8 mouse cellular contexts compared by ENCODE assay signal in the genomic region with DNA sequence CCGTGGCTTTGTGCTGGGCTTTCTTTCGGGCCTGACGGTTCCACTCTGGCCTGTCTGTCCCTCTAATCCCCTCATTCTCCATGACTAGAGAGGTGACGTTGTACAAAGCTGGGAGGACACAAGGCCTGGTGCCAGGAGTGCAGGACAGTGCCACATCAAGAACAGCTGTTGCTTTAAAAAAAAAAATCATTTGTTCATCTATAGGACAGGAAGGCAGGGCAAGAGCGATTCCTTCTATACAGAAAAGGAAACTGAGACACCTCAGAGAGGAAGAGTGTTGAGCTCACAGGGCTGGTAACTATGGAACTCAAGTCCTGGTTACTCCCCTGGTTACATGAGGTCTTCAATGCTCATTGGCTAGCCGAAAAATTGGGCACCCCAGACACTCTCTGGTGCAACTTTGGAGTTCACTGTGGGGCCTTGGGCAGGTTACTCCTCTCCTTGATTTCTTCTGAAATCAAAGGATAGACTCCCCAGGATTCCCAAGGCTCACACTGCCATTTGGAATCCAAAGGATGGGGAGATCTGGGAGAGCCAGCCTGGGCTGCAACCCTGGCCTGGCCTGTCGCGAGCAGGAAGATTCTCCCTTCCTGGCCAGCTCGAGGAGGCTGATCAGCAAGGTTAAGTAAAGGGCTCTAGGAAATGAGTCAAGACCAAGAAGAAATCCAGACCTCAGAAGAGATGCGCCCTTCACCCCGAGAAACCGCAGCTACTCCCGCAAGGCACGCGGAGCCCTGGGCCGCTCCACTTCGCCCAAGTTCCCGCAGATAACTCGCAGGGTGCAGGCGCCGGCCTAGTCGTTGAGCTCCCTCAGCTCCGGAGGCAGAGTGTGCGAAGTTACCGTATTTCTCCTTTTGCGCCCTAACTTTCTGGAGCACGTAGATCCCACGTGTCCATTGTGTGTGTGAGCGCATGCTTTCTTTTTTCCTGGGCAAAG. TPM values are rescaled to one million over a fixed set of nuclear protein-coding genes. Genes with fewer than 3 reads are reported as not detected.
DNase-seq lines count a peak whose midpoint lies in the region; ATAC-seq and TF ChIP-seq lines count a peak whose summit lies in the region.

No protein-coding gene starts in this region.

- H3K27me3 ChIP-seq in embryonic facial prominence, embryonic 13.5 days: peaks cover 9% of the 10 kb centered on the region
- no peaks in the 10 kb centered on the region for H3K27me3 ChIP-seq in heart, embryonic 14.5 days (ENCODE audit: control insufficient read depth, insufficient read depth, low read length)
- no peaks in the 10 kb centered on the region for H3K27me3 ChIP-seq in kidney, postnatal 0 days (ENCODE audit: insufficient read depth, low read length)
- peaks cover 6% of the 10 kb centered on the region for H3K27me3 ChIP-seq in liver, embryonic 16.5 days (ENCODE audit: control insufficient read depth, insufficient read depth, low read depth, low read length)
- peaks cover 41% of the 10 kb centered on the region for H3K27me3 ChIP-seq in neural tube, embryonic 13.5 days

- peak overlapping the region; percentile 25 for H3K4me3 ChIP-seq in embryonic facial prominence, embryonic 13.5 days
- peak overlapping the region; percentile 21; a peak in 3 of 4 replicates for H3K4me3 ChIP-seq in heart, embryonic 14.5 days (ENCODE audit: control insufficient read depth in 1 of 2, insufficient read depth in 1 of 2, low read depth in 1 of 2, low read length in 2 of 2)
- H3K4me3 ChIP-seq in kidney, postnatal 0 days (replicated peaks; ENCODE audit: low read depth, low read length): peak overlapping the region; percentile 13; the same call in 1 of the 2 replicates
- peak overlapping the region; percentile 25 for H3K4me3 ChIP-seq in liver, embryonic 16.5 days (ENCODE audit: low read depth, low read length)
- no peak overlapping the region for H3K4me3 ChIP-seq in neural tube, embryonic 13.5 days

- no peaks in the 10 kb centered on the region for H3K9me3 ChIP-seq in embryonic facial prominence, embryonic 13.5 days
- no peaks in the 10 kb centered on the region for H3K9me3 ChIP-seq in heart, embryonic 14.5 days (ENCODE audit: control insufficient read depth, low read length)
- no peaks in the 10 kb centered on the region for H3K9me3 ChIP-seq in kidney, postnatal 0 days (replicated peaks; ENCODE audit: low read length)
- no peaks in the 10 kb centered on the region for H3K9me3 ChIP-seq in liver, embryonic 16.5 days (replicated peaks; ENCODE audit: control insufficient read depth, low read length)
- H3K9me3 ChIP-seq in neural tube, embryonic 13.5 days: no peaks in the 10 kb centered on the region

- peak; percentile 49 for ATAC-seq in embryonic facial prominence, embryonic 13.5 days (ENCODE audit: insufficient number of reproducible peaks, insufficient read depth, low FRiP score, low TSS enrichment, low read depth)
- no peak for ATAC-seq in heart, embryonic 14.5 days (ENCODE audit: insufficient number of reproducible peaks, insufficient read depth, low FRiP score, low read depth)
- ATAC-seq in kidney, postnatal 0 days (replicated peaks; ENCODE audit: low FRiP score, low read depth): no peak; the same call in 1 of the 2 replicates
- peak; percentile 60 for ATAC-seq in liver, embryonic 16.5 days (ENCODE audit: low read depth)
- ATAC-seq in neural tube, embryonic 13.5 days (ENCODE audit: low read depth): peak; percentile 58

- peak overlapping the region; percentile 84 for H3K27ac ChIP-seq in embryonic facial prominence, embryonic 13.5 days
- peak overlapping the region in 1 of 2 experiments; percentile 53; a peak in 2 of 4 replicates for H3K27ac ChIP-seq in heart, embryonic 14.5 days (replicated peaks in 1 of 2; ENCODE audit: control insufficient read depth in 1 of 2, insufficient read depth in 1 of 2, low read depth in 2 of 2, low read length in 2 of 2)
- peak overlapping the region; percentile 54; the same call in 1 of the 2 replicates for H3K27ac ChIP-seq in kidney, postnatal 0 days
- H3K27ac ChIP-seq in liver, embryonic 16.5 days (ENCODE audit: low read length): peak overlapping the region; percentile 39
- H3K27ac ChIP-seq in neural tube, embryonic 13.5 days (replicated peaks): peak overlapping the region; percentile 39

- peak; percentile 43 for DNase-seq in ovary, adult 18-20 months (ENCODE audit: low spot score)
- no peak for DNase-seq in ovary, postnatal 10 days (ENCODE audit: low spot score)
- peak; percentile 80 for DNase-seq in kidney, postnatal 0 days (ENCODE audit: low spot score)
- DNase-seq in thymus, postnatal 14 days: peak; percentile 71

- peaks cover 28% of the 10 kb centered on the region for H3K4me1 ChIP-seq in embryonic facial prominence, embryonic 13.5 days
- peaks cover 13 to 17% of the 10 kb centered on the region in 2 experiments for H3K4me1 ChIP-seq in heart, embryonic 14.5 days (ENCODE audit: control insufficient read depth in 2 of 2, insufficient read depth in 2 of 2, low read length in 2 of 2)
- peaks cover 13% of the 10 kb centered on the region; the same call in 1 of the 2 replicates for H3K4me1 ChIP-seq in kidney, postnatal 0 days (replicated peaks; ENCODE audit: insufficient read depth, low read length)
- H3K4me1 ChIP-seq in liver, embryonic 16.5 days (ENCODE audit: control insufficient read depth, low read depth, low read length): peaks cover 8% of the 10 kb centered on the region
- peaks cover 26% of the 10 kb centered on the region for H3K4me1 ChIP-seq in neural tube, embryonic 13.5 days (replicated peaks)

- no peak for TF ChIP-seq CTCF in kidney, postnatal 0 days (IDR thresholded peaks at IDR 0.05; ENCODE audit: low read depth)

- peak overlapping the region; percentile 53 for H3K4me2 ChIP-seq in embryonic facial prominence, embryonic 13.5 days
- H3K4me2 ChIP-seq in heart, embryonic 14.5 days (ENCODE audit: low read length): peak overlapping the region; percentile 54
- H3K4me2 ChIP-seq in kidney, postnatal 0 days (ENCODE audit: low read length): peak overlapping the region; percentile 34
- peak overlapping the region; percentile 6 for H3K4me2 ChIP-seq in liver, embryonic 16.5 days (ENCODE audit: low read depth, low read length)
- peak overlapping the region; percentile 33 for H3K4me2 ChIP-seq in neural tube, embryonic 13.5 days

- no peaks in the 10 kb centered on the region for H3K36me3 ChIP-seq in embryonic facial prominence, embryonic 13.5 days
- no peaks in the 10 kb centered on the region for H3K36me3 ChIP-seq in heart, embryonic 14.5 days (ENCODE audit: control insufficient read depth, insufficient read depth, low read length)
- H3K36me3 ChIP-seq in kidney, postnatal 0 days (ENCODE audit: insufficient read depth, low read length): no peaks in the 10 kb centered on the region
- no peaks in the 10 kb centered on the region for H3K36me3 ChIP-seq in liver, embryonic 16.5 days (ENCODE audit: control insufficient read depth, insufficient read depth)
- no peaks in the 10 kb centered on the region for H3K36me3 ChIP-seq in neural tube, embryonic 13.5 days

- 6% methylated on average over 29 of the region's 29 CpGs for WGBS in embryonic facial prominence, embryonic 13.5 days
- 10% methylated on average over 29 of the region's 29 CpGs for WGBS in heart, embryonic 14.5 days
- WGBS in kidney, postnatal 0 days: 9% methylated on average over 29 of the region's 29 CpGs
- 8% methylated on average over 29 of the region's 29 CpGs for WGBS in liver, embryonic 16.5 days (ENCODE audit: insufficient replicate concordance)
- WGBS in neural tube, embryonic 13.5 days: 6% methylated on average over 29 of the region's 29 CpGs

- peak overlapping the region; percentile 51 for H3K9ac ChIP-seq in embryonic facial prominence, embryonic 13.5 days
- peak overlapping the region; percentile 58 for H3K9ac ChIP-seq in heart, embryonic 14.5 days (ENCODE audit: low read length)
- H3K9ac ChIP-seq in kidney, postnatal 0 days (ENCODE audit: low read depth, low read length): peak overlapping the region; percentile 27; the same call in 1 of the 2 replicates
- peak overlapping the region; percentile 44 for H3K9ac ChIP-seq in liver, embryonic 16.5 days (ENCODE audit: low read depth, low read length)
- no peak overlapping the region for H3K9ac ChIP-seq in neural tube, embryonic 13.5 days

RNA-seq across cellular contexts. Expression of a gene that starts 3.5 kb away (rescaled TPM):
- not detected in 2 replicates for polyA plus RNA-seq in embryonic facial prominence, embryonic 13.5 days (2015; fragmentation: Nextera tagmentation; extraction: Ambion mirVana)
- polyA plus RNA-seq in heart, embryonic 14.5 days (2014; fragmentation: Nextera tagmentation; extraction: Ambion mirVana): not detected in 2 replicates
- polyA plus RNA-seq in kidney, postnatal 0 days (2015; fragmentation: Nextera tagmentation; extraction: Ambion mirVana): not detected in 2 replicates
- not detected in 2 replicates for polyA plus RNA-seq in liver, embryonic 16.5 days (2015; fragmentation: Nextera tagmentation; extraction: Ambion mirVana)
- polyA plus RNA-seq in neural tube, embryonic 13.5 days (2015; fragmentation: Nextera tagmentation; extraction: Ambion mirVana): not detected in 2 replicates

RNA-seq across cellular contexts. Expression of a gene that starts 47.5 kb away (rescaled TPM):
- not detected in 2 replicates for polyA plus RNA-seq in embryonic facial prominence, embryonic 13.5 days (2015; fragmentation: Nextera tagmentation; extraction: Ambion mirVana)
- polyA plus RNA-seq in heart, embryonic 14.5 days (2014; fragmentation: Nextera tagmentation; extraction: Ambion mirVana): not detected in 2 replicates
- polyA plus RNA-seq in kidney, postnatal 0 days (2015; fragmentation: Nextera tagmentation; extraction: Ambion mirVana): not detected in 2 replicates
- not detected in 2 replicates for polyA plus RNA-seq in liver, embryonic 16.5 days (2015; fragmentation: Nextera tagmentation; extraction: Ambion mirVana)
- 0.37 TPM in 1 of 2 replicates, not detected in the other for polyA plus RNA-seq in neural tube, embryonic 13.5 days (2015; fragmentation: Nextera tagmentation; extraction: Ambion mirVana)

Comparison
In these comparisons a context has a peak if more than half of its experiments do, and no peak if none do; other contexts are left out.
1. ATAC-seq: peak in embryonic facial prominence, embryonic 13.5 days (single experiment), liver, embryonic 16.5 days (single experiment) and neural tube, embryonic 13.5 days (single experiment); none in heart, embryonic 14.5 days (single experiment) and kidney, postnatal 0 days (single experiment).
2. Peak in every context shown above with its lines, with median percentiles within 50 percentile points of each other: H3K4me2 ChIP-seq.